Mouse (Mus musculus): ENCODE data around the gene Ttc4. TPM values are rescaled to one million over a fixed set of nuclear protein-coding genes. Genes with fewer than 3 reads are reported as not detected.

The Ttc4 gene
- polyA plus RNA-seq, 1 experiment, result 28.2 TPM

GRCm38 (mm10) chr4:106693841-106694430 is 15.2 kb upstream of the Ttc4 start:
- Histone ChIP-seq H3K4me2 (ENCODE audit: low read depth) (no peak overlapping the region), H3K27me3 (ENCODE audit: control insufficient read depth, insufficient read depth, insufficient read length) (peaks cover 43% of the 10 kb centered on the region), H3ac (ENCODE audit: control insufficient read depth, insufficient read length) (no peak overlapping the region), H3K79me2 (ENCODE audit: control insufficient read depth, insufficient read depth) (no peaks in the 10 kb centered on the region), H3K36me3 (ENCODE audit: control insufficient read depth, insufficient read depth) (no peaks in the 10 kb centered on the region), H3K4me3 (no peak overlapping the region)
- TF ChIP-seq MYOG (IDR thresholded peaks at IDR 0.05; ENCODE audit: control insufficient read depth in 1 of 3, insufficient read depth in 1 of 3, insufficient read length in 2 of 3, low read depth in 2 of 3) (no peak), POLR2A (IDR thresholded peaks at IDR 0.05; ENCODE audit: insufficient read length, low read depth) (no peak), REST (IDR thresholded peaks at IDR 0.05; ENCODE audit: insufficient read depth, insufficient read length) (no peak), USF1 (IDR thresholded peaks at IDR 0.05; ENCODE audit: low read depth) (no peak), CEBPB (IDR thresholded peaks at IDR 0.05; ENCODE audit: insufficient read depth, poor library complexity, severe bottlenecking) (no peak), SRF (IDR thresholded peaks at IDR 0.05; ENCODE audit: control insufficient read depth, insufficient read length, low read depth) (no peak), MYOD1 (IDR thresholded peaks at IDR 0.05; ENCODE audit: control insufficient read depth in 1 of 3, insufficient read length in 2 of 3, low read depth in 2 of 3) (no peak), TCF3 (IDR thresholded peaks at IDR 0.05; ENCODE audit: insufficient read length, low read depth) (no peak), MAX (IDR thresholded peaks at IDR 0.05; ENCODE audit: low read depth) (no peak), POLR2AphosphoS2 (IDR thresholded peaks at IDR 0.05; ENCODE audit: insufficient read length, low read depth) (no peak), E2F4 (IDR thresholded peaks at IDR 0.05; ENCODE audit: insufficient read depth) (no peak), TCF12 (IDR thresholded peaks at IDR 0.05; ENCODE audit: insufficient read depth, poor library complexity, severe bottlenecking) (no peak)

GRCm38 (mm10) chr4:106688636-106689296 is 10.0 kb upstream of the Ttc4 start:
- H3ac ChIP-seq (ENCODE audit: control insufficient read depth, insufficient read length), result no peak overlapping the region
- H3K4me2 ChIP-seq (ENCODE audit: low read depth), result no peak overlapping the region
- peaks cover 27% of the 10 kb centered on the region for H3K27me3 ChIP-seq (ENCODE audit: control insufficient read depth, insufficient read depth, insufficient read length)
- no peaks in the 10 kb centered on the region for H3K79me2 ChIP-seq (ENCODE audit: control insufficient read depth, insufficient read depth)
- TF ChIP-seq POLR2A (IDR thresholded peaks at IDR 0.05; ENCODE audit: insufficient read length, low read depth) (no peak), TCF12 (IDR thresholded peaks at IDR 0.05; ENCODE audit: insufficient read depth, poor library complexity, severe bottlenecking) (no peak), TCF3 (IDR thresholded peaks at IDR 0.05; ENCODE audit: insufficient read length, low read depth) (no peak), E2F4 (IDR thresholded peaks at IDR 0.05; ENCODE audit: insufficient read depth) (no peak), MYOD1 (IDR thresholded peaks at IDR 0.05; ENCODE audit: control insufficient read depth in 1 of 3, insufficient read length in 2 of 3, low read depth in 2 of 3) (no peak), MYOG (IDR thresholded peaks at IDR 0.05; ENCODE audit: control insufficient read depth in 1 of 3, insufficient read depth in 1 of 3, insufficient read length in 2 of 3, low read depth in 2 of 3) (no peak), POLR2AphosphoS2 (IDR thresholded peaks at IDR 0.05; ENCODE audit: insufficient read length, low read depth) (no peak)
- no peaks in the 10 kb centered on the region for H3K36me3 ChIP-seq (ENCODE audit: control insufficient read depth, insufficient read depth)
- no peak overlapping the region for H3K4me3 ChIP-seq

- Histone ChIP-seq H3K4me3 (no peak overlapping the region), H3ac (ENCODE audit: control insufficient read depth, insufficient read length) (no peak overlapping the region), H3K27me3 (ENCODE audit: control insufficient read depth, insufficient read depth, insufficient read length) (peaks cover 16% of the 10 kb centered on the region), H3K36me3 (ENCODE audit: control insufficient read depth, insufficient read depth) (no peaks in the 10 kb centered on the region), H3K4me2 (ENCODE audit: low read depth) (no peak overlapping the region), H3K79me2 (ENCODE audit: control insufficient read depth, insufficient read depth) (peaks cover 10% of the 10 kb centered on the region)
- TF ChIP-seq MAX (IDR thresholded peaks at IDR 0.05; ENCODE audit: low read depth) (no peak), E2F4 (IDR thresholded peaks at IDR 0.05; ENCODE audit: insufficient read depth) (no peak), USF1 (IDR thresholded peaks at IDR 0.05; ENCODE audit: low read depth) (no peak), CEBPB (IDR thresholded peaks at IDR 0.05; ENCODE audit: insufficient read depth, poor library complexity, severe bottlenecking) (no peak), MYOG (IDR thresholded peaks at IDR 0.05; ENCODE audit: control insufficient read depth in 1 of 3, insufficient read depth in 1 of 3, insufficient read length in 2 of 3, low read depth in 2 of 3) (no peak), SRF (IDR thresholded peaks at IDR 0.05; ENCODE audit: control insufficient read depth, insufficient read length, low read depth) (no peak), REST (IDR thresholded peaks at IDR 0.05; ENCODE audit: insufficient read depth, insufficient read length) (no peak), TCF3 (IDR thresholded peaks at IDR 0.05; ENCODE audit: insufficient read length, low read depth) (no peak), TCF12 (IDR thresholded peaks at IDR 0.05; ENCODE audit: insufficient read depth, poor library complexity, severe bottlenecking) (no peak), POLR2A (IDR thresholded peaks at IDR 0.05; ENCODE audit: insufficient read length, low read depth) (no peak), MYOD1 (IDR thresholded peaks at IDR 0.05; ENCODE audit: control insufficient read depth in 1 of 3, insufficient read length in 2 of 3, low read depth in 2 of 3) (no peak), POLR2AphosphoS2 (IDR thresholded peaks at IDR 0.05; ENCODE audit: insufficient read length, low read depth) (no peak)
Observed at GRCm38 (mm10) chr4:106680955-106681354, 2.2 kb upstream of the Ttc4 start.

GRCm38 (mm10) chr4:106679152-106679551 is 408 bp upstream of the Ttc4 start:
- Histone ChIP-seq H3K36me3 (ENCODE audit: control insufficient read depth, insufficient read depth) (peaks cover 4% of the 10 kb centered on the region), H3K4me3 (peak overlapping the region; percentile 65), H3ac (ENCODE audit: control insufficient read depth, insufficient read length) (no peak overlapping the region), H3K79me2 (ENCODE audit: control insufficient read depth, insufficient read depth) (peaks cover 10% of the 10 kb centered on the region), H3K4me2 (ENCODE audit: low read depth) (peak overlapping the region; percentile 27), H3K27me3 (ENCODE audit: control insufficient read depth, insufficient read depth, insufficient read length) (peaks cover 8% of the 10 kb centered on the region)
- no peak for TF ChIP-seq TCF12 (IDR thresholded peaks at IDR 0.05; ENCODE audit: insufficient read depth, poor library complexity, severe bottlenecking)
- no peak for TF ChIP-seq POLR2AphosphoS2 (IDR thresholded peaks at IDR 0.05; ENCODE audit: insufficient read length, low read depth)
- TF ChIP-seq SRF (IDR thresholded peaks at IDR 0.05; ENCODE audit: control insufficient read depth, insufficient read length, low read depth), result no peak
- no peak for TF ChIP-seq REST (IDR thresholded peaks at IDR 0.05; ENCODE audit: insufficient read depth, insufficient read length)
- no peak for TF ChIP-seq MYOD1 (IDR thresholded peaks at IDR 0.05; ENCODE audit: control insufficient read depth in 1 of 3, insufficient read length in 2 of 3, low read depth in 2 of 3)
- no peak for TF ChIP-seq CEBPB (IDR thresholded peaks at IDR 0.05; ENCODE audit: insufficient read depth, poor library complexity, severe bottlenecking)
- no peak for TF ChIP-seq USF1 (IDR thresholded peaks at IDR 0.05; ENCODE audit: low read depth)
- no peak for TF ChIP-seq TCF3 (IDR thresholded peaks at IDR 0.05; ENCODE audit: insufficient read length, low read depth)
- TF ChIP-seq MAX (IDR thresholded peaks at IDR 0.05; ENCODE audit: low read depth), result no peak
